Mouse (Mus musculus): Measurements from ENCODE around the gene Kifap3. TPM values are rescaled to one million over a fixed set of nuclear protein-coding genes. Genes with fewer than 3 reads are reported as not detected.
A peak's percentile ranks its signal among the peaks of the same experiment; 100 is the strongest.
"Not testable (repeated sequence)": the region's sequence is repeated elsewhere in the genome, so short reads cannot be mapped to it uniquely, and the experiment has no call there.

Gene Kifap3
- 140 and 146 TPM in 2 replicates for polyA plus RNA-seq (2014; fragmentation: Nextera tagmentation; extraction: Ambion mirVana)

DNA sequence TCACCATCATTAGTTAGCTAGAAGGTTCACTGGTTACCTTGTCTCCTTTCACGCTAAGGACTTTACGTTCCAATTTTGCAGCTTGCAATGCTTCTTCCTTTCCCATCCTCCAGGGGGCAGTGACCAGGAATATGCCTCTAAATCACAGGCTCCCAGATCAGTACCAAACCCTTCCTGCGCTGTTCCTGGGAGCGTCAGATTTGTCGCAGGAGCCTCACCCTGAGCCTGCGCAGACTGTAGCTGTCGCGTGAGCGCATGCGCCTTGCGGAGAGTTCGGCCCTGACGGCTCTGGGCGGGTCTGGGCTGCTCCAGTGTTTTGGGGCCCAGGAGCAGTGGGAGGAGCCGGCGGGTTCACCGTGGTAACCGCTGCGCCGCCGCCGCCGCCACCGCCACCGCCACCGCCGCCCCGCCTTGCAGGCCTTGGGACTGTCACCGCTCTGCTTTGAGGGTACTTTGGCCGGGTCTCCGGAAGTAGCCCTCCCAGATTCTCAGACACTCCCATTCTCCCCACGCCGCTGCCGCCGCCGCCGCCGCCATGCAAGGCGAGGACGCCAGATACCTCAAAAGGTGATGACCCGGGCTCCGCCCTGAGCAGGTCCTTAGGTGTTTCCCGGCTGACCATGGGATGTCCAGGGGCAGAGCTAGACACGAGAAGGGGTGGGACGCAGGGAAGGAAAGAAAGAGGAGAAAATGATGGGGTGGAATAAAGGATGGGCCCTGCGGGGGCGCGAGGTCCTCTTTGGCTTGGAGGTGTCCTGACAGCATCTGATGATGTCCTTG is at the start of gene Kifap3:
Gene Kifap3 (plus strand): TSS at position 248 of the 780 bp plus-strand sequence.
- under 1% methylated on average over 47 of the region's 48 CpGs for WGBS
- no peaks in the 10 kb centered on the region for H3K4me1 ChIP-seq (ENCODE audit: control insufficient read depth, insufficient read depth, low read length)
- peak; percentile 100 for ATAC-seq (ENCODE audit: low FRiP score, low TSS enrichment)
- peak within 1 kb of the TSS; percentile 58 for H3K4me2 ChIP-seq (ENCODE audit: low read length)
- H3K9ac ChIP-seq (replicated peaks; ENCODE audit: low read length) = peak within 1 kb of the TSS; percentile 90
- no peaks in the 10 kb centered on the region for H3K27me3 ChIP-seq (ENCODE audit: control insufficient read depth, insufficient read depth, low read length)
- H3K9me3 ChIP-seq (ENCODE audit: control insufficient read depth, low read length) = 0 out of 2 replicates have a peak, but pooled peaks cover 4% of the 10 kb centered on the region
- H3K27ac ChIP-seq (replicated peaks; ENCODE audit: low read depth, low read length) = peak within 1 kb of the TSS; percentile 89
- H3K36me3 ChIP-seq (ENCODE audit: control insufficient read depth, insufficient read depth, low read length) = peaks cover 7% of the 10 kb centered on the region
- peak; percentile 99 for DNase-seq
- peak within 1 kb of the TSS; percentile 91 for H3K4me3 ChIP-seq (replicated peaks; ENCODE audit: low read depth, low read length)

DNA sequence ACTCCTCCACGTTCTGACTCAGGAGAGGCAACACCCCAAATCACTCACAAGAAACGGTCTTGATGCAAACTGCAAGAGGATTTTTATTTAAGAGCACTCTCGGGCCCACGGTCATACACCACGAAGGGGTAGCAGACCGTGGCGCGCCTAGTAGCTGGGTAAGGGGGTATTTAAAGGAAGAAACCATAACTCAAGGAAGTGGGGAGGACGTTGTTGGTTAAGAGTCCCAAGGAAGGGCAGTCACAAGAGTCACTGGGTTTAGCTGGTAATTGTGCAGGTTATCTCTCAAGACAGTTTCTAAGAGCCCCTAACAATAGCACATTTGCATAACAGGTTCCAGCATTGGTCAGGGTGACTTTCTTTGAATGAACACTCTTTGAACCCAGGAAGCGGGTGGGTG is 48.2 kb upstream of the Kifap3 start:
- ATAC-seq (ENCODE audit: low FRiP score, low TSS enrichment); H3K4me3 ChIP-seq (replicated peaks; ENCODE audit: low read depth, low read length); H3K4me2 ChIP-seq (ENCODE audit: low read length); H3K9ac ChIP-seq (replicated peaks; ENCODE audit: low read length); DNase-seq; H3K36me3 ChIP-seq (ENCODE audit: control insufficient read depth, insufficient read depth, low read length); H3K27ac ChIP-seq (replicated peaks; ENCODE audit: low read depth, low read length); H3K4me1 ChIP-seq (ENCODE audit: control insufficient read depth, insufficient read depth, low read length); H3K9me3 ChIP-seq (ENCODE audit: control insufficient read depth, low read length); H3K27me3 ChIP-seq (ENCODE audit: control insufficient read depth, insufficient read depth, low read length): not testable (repeated sequence)
- 93% methylated on average over 10 of the region's 10 CpGs for WGBS

- Histone ChIP-seq H3K4me3 (replicated peaks; ENCODE audit: low read depth, low read length) (no peak overlapping the region), H3K4me1 (ENCODE audit: control insufficient read depth, insufficient read depth, low read length) (no peaks in the 10 kb centered on the region), H3K27me3 (ENCODE audit: control insufficient read depth, insufficient read depth, low read length) (no peaks in the 10 kb centered on the region), H3K36me3 (ENCODE audit: control insufficient read depth, insufficient read depth, low read length) (no peaks in the 10 kb centered on the region), H3K4me2 (ENCODE audit: low read length) (no peak overlapping the region), H3K9ac (replicated peaks; ENCODE audit: low read length) (no peak overlapping the region), H3K9me3 (ENCODE audit: control insufficient read depth, low read length) (no peaks in the 10 kb centered on the region), H3K27ac (replicated peaks; ENCODE audit: low read depth, low read length) (no peak overlapping the region)
- 75% methylated on average over 10 of the region's 10 CpGs for WGBS
- no peak for ATAC-seq (ENCODE audit: low FRiP score, low TSS enrichment)
- no peak for DNase-seq
Observed at GRCm38 (mm10) chr1:163736441-163737238, 42.7 kb upstream of the Kifap3 start.

GRCm38 (mm10) chr1:163737239-163737533 is 42.2 kb upstream of the Kifap3 start:
- Histone ChIP-seq H3K9ac (replicated peaks; ENCODE audit: low read length) (no peak overlapping the region), H3K4me2 (ENCODE audit: low read length) (no peak overlapping the region), H3K27me3 (ENCODE audit: control insufficient read depth, insufficient read depth, low read length) (no peaks in the 10 kb centered on the region), H3K27ac (replicated peaks; ENCODE audit: low read depth, low read length) (no peak overlapping the region), H3K4me3 (replicated peaks; ENCODE audit: low read depth, low read length) (no peak overlapping the region), H3K4me1 (ENCODE audit: control insufficient read depth, insufficient read depth, low read length) (no peaks in the 10 kb centered on the region), H3K9me3 (ENCODE audit: control insufficient read depth, low read length) (no peaks in the 10 kb centered on the region), H3K36me3 (ENCODE audit: control insufficient read depth, insufficient read depth, low read length) (no peaks in the 10 kb centered on the region)
- 95% methylated on average over 1 of the region's 1 CpGs for WGBS
- DNase-seq (no peak), ATAC-seq (ENCODE audit: low FRiP score, low TSS enrichment) (no peak)

DNA sequence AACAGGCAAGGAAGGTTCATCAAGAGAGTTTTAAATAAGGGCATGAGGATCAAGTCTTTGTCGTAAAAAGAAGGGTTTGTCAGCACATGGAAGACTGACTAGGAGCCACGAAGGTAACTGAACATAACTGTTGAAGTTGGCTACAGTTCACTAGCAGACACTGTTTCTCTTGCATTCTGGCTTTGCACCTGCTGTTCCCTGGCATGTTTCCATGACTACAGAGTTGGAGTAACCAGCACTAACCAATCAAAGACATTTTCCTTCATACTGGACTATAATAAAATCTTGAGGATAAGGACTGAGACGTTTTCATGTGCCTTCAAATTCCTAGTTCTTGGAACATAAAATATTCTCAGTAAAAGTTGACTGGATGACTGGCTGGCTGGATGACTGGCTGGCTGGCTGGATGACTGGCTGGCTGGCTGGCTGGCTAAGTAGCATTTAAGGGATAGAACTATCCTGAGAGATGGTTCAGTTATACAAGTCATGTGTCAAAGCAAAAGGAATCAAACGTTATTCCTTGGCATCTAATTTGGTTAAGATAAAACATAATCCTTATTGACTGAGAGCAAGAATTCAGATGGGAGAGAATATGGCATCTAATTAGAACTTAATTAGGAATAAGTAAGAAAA is 27.9 kb upstream of the Kifap3 start:
- DNase-seq = peak; percentile 7
- H3K4me2 ChIP-seq (ENCODE audit: low read length) = no peak overlapping the region
- ATAC-seq (ENCODE audit: low FRiP score, low TSS enrichment) = no peak

DNA sequence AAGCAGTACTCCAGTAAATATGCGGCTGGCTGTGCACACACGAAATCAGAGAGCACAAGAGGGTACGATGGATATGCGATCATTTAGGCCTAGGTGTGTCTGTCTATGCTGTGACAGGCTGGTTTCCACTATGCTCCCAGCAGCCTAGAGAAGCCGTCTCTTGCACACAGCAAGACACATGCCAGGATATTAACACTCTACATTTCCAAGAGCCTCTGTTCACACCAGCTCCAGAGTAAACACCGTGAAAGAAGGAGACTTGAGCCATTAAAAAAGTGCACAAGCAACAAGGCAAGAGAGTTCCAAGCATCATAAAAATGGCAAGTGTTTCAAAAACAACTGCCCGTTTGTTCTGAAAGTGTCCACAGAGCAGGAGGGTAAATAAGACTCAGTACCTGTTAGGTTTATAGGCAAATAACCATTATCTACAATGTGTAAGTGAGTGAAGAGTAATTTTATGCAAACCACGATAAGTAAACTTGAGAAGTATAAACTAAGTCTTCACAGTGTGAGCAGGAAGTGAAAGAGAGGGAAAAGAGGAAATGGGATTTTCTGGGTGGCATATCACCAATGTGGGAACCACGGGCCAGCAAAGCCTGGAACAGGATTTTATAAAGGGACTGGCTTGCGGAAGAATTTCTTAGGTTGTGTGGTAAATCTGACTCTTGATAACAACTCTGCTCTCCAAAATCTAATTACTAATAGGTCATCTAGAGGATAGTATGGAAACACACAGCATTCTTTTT is 21.7 kb upstream of the Kifap3 start:
- Histone ChIP-seq H3K9me3 (ENCODE audit: control insufficient read depth, low read length) (no peaks in the 10 kb centered on the region), H3K27me3 (ENCODE audit: control insufficient read depth, insufficient read depth, low read length) (no peaks in the 10 kb centered on the region), H3K4me1 (ENCODE audit: control insufficient read depth, insufficient read depth, low read length) (no peaks in the 10 kb centered on the region), H3K9ac (replicated peaks; ENCODE audit: low read length) (no peak overlapping the region), H3K27ac (replicated peaks; ENCODE audit: low read depth, low read length) (no peak overlapping the region), H3K4me2 (ENCODE audit: low read length) (no peak overlapping the region), H3K4me3 (replicated peaks; ENCODE audit: low read depth, low read length) (no peak overlapping the region), H3K36me3 (ENCODE audit: control insufficient read depth, insufficient read depth, low read length) (no peaks in the 10 kb centered on the region)
- DNase-seq (no peak), ATAC-seq (ENCODE audit: low FRiP score, low TSS enrichment) (no peak)
- WGBS = 88% methylated on average over 10 of the region's 10 CpGs

More for the DNA sequence above, 27.9 kb upstream of the Kifap3 start:
- H3K4me1 ChIP-seq (ENCODE audit: control insufficient read depth, insufficient read depth, low read length) = no peaks in the 10 kb centered on the region
- 63% methylated on average over 4 of the region's 4 CpGs for WGBS
- no peak overlapping the region for H3K4me3 ChIP-seq (replicated peaks; ENCODE audit: low read depth, low read length)
- no peak overlapping the region for H3K27ac ChIP-seq (replicated peaks; ENCODE audit: low read depth, low read length)
- H3K9ac ChIP-seq (replicated peaks; ENCODE audit: low read length) = no peak overlapping the region
- H3K36me3 ChIP-seq (ENCODE audit: control insufficient read depth, insufficient read depth, low read length) = no peaks in the 10 kb centered on the region
- H3K27me3 ChIP-seq (ENCODE audit: control insufficient read depth, insufficient read depth, low read length) = no peaks in the 10 kb centered on the region
- no peaks in the 10 kb centered on the region for H3K9me3 ChIP-seq (ENCODE audit: control insufficient read depth, low read length)

- 98% methylated on average over 8 of the region's 11 CpGs for WGBS
- not testable (repeated sequence) for H3K4me2 ChIP-seq (ENCODE audit: low read length); H3K4me1 ChIP-seq (ENCODE audit: control insufficient read depth, insufficient read depth, low read length); H3K27me3 ChIP-seq (ENCODE audit: control insufficient read depth, insufficient read depth, low read length); H3K4me3 ChIP-seq (replicated peaks; ENCODE audit: low read depth, low read length); H3K9me3 ChIP-seq (ENCODE audit: control insufficient read depth, low read length); H3K36me3 ChIP-seq (ENCODE audit: control insufficient read depth, insufficient read depth, low read length); DNase-seq; H3K9ac ChIP-seq (replicated peaks; ENCODE audit: low read length); H3K27ac ChIP-seq (replicated peaks; ENCODE audit: low read depth, low read length); ATAC-seq (ENCODE audit: low FRiP score, low TSS enrichment)
Observed at GRCm38 (mm10) chr1:163783577-163783976, 4.2 kb downstream of the Kifap3 start.

GRCm38 (mm10) chr1:163821365-163821764 is 42.0 kb downstream of the Kifap3 start:
- 83% methylated on average over 4 of the region's 4 CpGs for WGBS
- DNase-seq = no peak

More at GRCm38 (mm10) chr1:163821365-163821764, 42.0 kb downstream of the Kifap3 start:
- no peak overlapping the region for H3K4me3 ChIP-seq (replicated peaks; ENCODE audit: low read depth, low read length)
- no peak overlapping the region for H3K4me2 ChIP-seq (ENCODE audit: low read length)
- ATAC-seq (ENCODE audit: low FRiP score, low TSS enrichment) = no peak
- H3K36me3 ChIP-seq (ENCODE audit: control insufficient read depth, insufficient read depth, low read length) = peaks cover 23% of the 10 kb centered on the region
- H3K9ac ChIP-seq (replicated peaks; ENCODE audit: low read length) = no peak overlapping the region
- no peaks in the 10 kb centered on the region for H3K4me1 ChIP-seq (ENCODE audit: control insufficient read depth, insufficient read depth, low read length)
- no peak overlapping the region for H3K27ac ChIP-seq (replicated peaks; ENCODE audit: low read depth, low read length)
- H3K9me3 ChIP-seq (ENCODE audit: control insufficient read depth, low read length) = no peaks in the 10 kb centered on the region
- no peaks in the 10 kb centered on the region for H3K27me3 ChIP-seq (ENCODE audit: control insufficient read depth, insufficient read depth, low read length)

All from midbrain, embryonic 14.5 days (tissue).